Mouse (Mus musculus) mature B cell (primary cell): ENCODE data around the gene Hist1h2af.

Experiments
- in situ Hi-C: fragments of 300-500 bp; cut with MboI; formaldehyde crosslinking; loops from 2 replicates; pipeline ENCODE4 v1.14.3; 2019

Gene Hist1h2af

GRCm38 (mm10) chr13:23575271-23575851 lies 41.7 kb downstream of the Hist1h2af start, which contains the start of gene Hist1h3d:
Hist1h3d (plus strand) TSS chr13:23575763.
- in situ Hi-C loops = loop anchor here (25.0 kb wide), 1 partner anchor 112 kb away; the partner anchor contains the start of genes Hist1h1t, Hist1h2ac, Hist1h2bc and Hist1h4c

- in situ Hi-C loops = loop anchor here (25.0 kb wide), 1 partner anchor 111 kb away; the partner anchor contains the start of genes Hist1h1t, Hist1h2ac, Hist1h2bc and Hist1h4c
These were observed 42.2 kb downstream of the Hist1h2af start for GRCm38 (mm10) chr13:23575864-23576313.

GRCm38 (mm10) chr13:23576351-23576881 lies 42.7 kb downstream of the Hist1h2af start:
- in situ Hi-C loops = loop anchor here (25.0 kb wide), 1 partner anchor 111 kb away; the partner anchor contains the start of genes Hist1h1t, Hist1h2ac, Hist1h2bc and Hist1h4c

GRCm38 (mm10) chr13:23576906-23577639 lies 43.4 kb downstream of the Hist1h2af start:
- in situ Hi-C loops = loop anchor here (25.0 kb wide), 1 partner anchor 110 kb away; the partner anchor contains the start of genes Hist1h1t, Hist1h2ac, Hist1h2bc and Hist1h4c

- in situ Hi-C loops = loop anchor here (25.0 kb wide), 1 partner anchor 109 kb away; the partner anchor contains the start of genes Hist1h1t, Hist1h2ac, Hist1h2bc and Hist1h4c
These were observed 44.1 kb downstream of the Hist1h2af start for GRCm38 (mm10) chr13:23577835-23578234.

- in situ Hi-C loops = loop anchor here (5.0 to 25.0 kb wide), 4 partner anchors 36 to 1547 kb away; partner anchors contain the start of genes Hist1h1t, Hist1h2ac, Hist1h2ah and Hist1h2bc
These were observed 47.9 kb downstream of the Hist1h2af start, which contains the start of gene Hist1h4d for GRCm38 (mm10) chr13:23581408-23582218. Hist1h4d (plus strand) TSS chr13:23581598.

- in situ Hi-C loops = loop anchor here (5.0 to 25.0 kb wide), 4 partner anchors 35 to 1548 kb away; partner anchors contain the start of genes Hist1h1t, Hist1h2ac, Hist1h2ah and Hist1h2bc
These were observed 48.7 kb downstream of the Hist1h2af start for GRCm38 (mm10) chr13:23582219-23583056.

GRCm38 (mm10) chr13:23583387-23584068 lies 49.8 kb downstream of the Hist1h2af start:
- in situ Hi-C loops = loop anchor here (5.0 to 25.0 kb wide), 4 partner anchors 34 to 1549 kb away; partner anchors contain the start of genes Hist1h1t, Hist1h2ac, Hist1h2ah and Hist1h2bc
